Mouse (Mus musculus) midbrain, embryonic 16.5 days (tissue): ENCODE results near the gene Padi1. TPM values are rescaled to one million over a fixed set of nuclear protein-coding genes. Genes with fewer than 3 reads are reported as not detected.

Experiments used
- ATAC-seq: fragments of 200-750 bp; cut with Nextera tagmentation; 2 replicates; pipeline ENCODE4 v1.8.0; 2017; ENCODE audit warnings: moderate TSS enrichment
- H3K27ac ChIP-seq: fragments of 300-500 bp; sonication (generic); 2 replicates; pipeline ENCODE4 v1.5.1; 2014; ENCODE audit warnings: mild to moderate bottlenecking, low read length, mixed read lengths
- H3K27me3 ChIP-seq: fragments of 300-500 bp; sonication (generic); 2 replicates; pipeline ENCODE4 v1.6.1; 2014; ENCODE audit warnings: low read depth, low read length, mixed read lengths; ENCODE audit not compliant: control insufficient read depth, insufficient read depth
- H3K36me3 ChIP-seq: fragments of 300-500 bp; sonication (generic); 2 replicates; pipeline ENCODE4 v1.6.1; 2014; ENCODE audit warnings: mild to moderate bottlenecking, low read length, moderate library complexity, mixed read lengths; ENCODE audit not compliant: control insufficient read depth, insufficient read depth
- H3K4me1 ChIP-seq: fragments of 300-500 bp; sonication (generic); 2 replicates; pipeline ENCODE4 v1.6.1; 2014; ENCODE audit warnings: mild to moderate bottlenecking, low read length, mixed read lengths; ENCODE audit not compliant: control insufficient read depth, insufficient read depth
- H3K4me2 ChIP-seq: fragments of 300-500 bp; sonication (generic); 2 replicates; pipeline ENCODE4 v1.6.1; 2014; ENCODE audit warnings: mild to moderate bottlenecking, low read length, mixed read lengths
- H3K4me3 ChIP-seq: fragments of 300-500 bp; sonication (generic); 2 replicates; pipeline ENCODE4 v1.5.1; 2014; ENCODE audit warnings: low read depth, mild to moderate bottlenecking, low read length, moderate library complexity, mixed read lengths
- H3K9ac ChIP-seq: fragments of 300-500 bp; sonication (generic); 2 replicates; pipeline ENCODE4 v1.6.1; 2014; ENCODE audit warnings: low read depth, low read length, mixed read lengths
- H3K9me3 ChIP-seq: fragments of 300-500 bp; sonication (generic); replicated peaks from 2 replicates; pipeline ENCODE4 v1.6.1; 2014; ENCODE audit warnings: mild to moderate bottlenecking, low read length, mixed read lengths; ENCODE audit not compliant: control insufficient read depth, poor library complexity, severe bottlenecking
- WGBS: fragments of 180-500 bp; shearing (Covaris S2); extraction: QIAGEN DNeasy Blood & Tissue Kit; methylation state at CpG from one replicate; pipeline ENCODE4 v1.1.7; 2014; 5-methylcytosine and 5-hydroxymethylcytosine counted together
- polyA plus RNA-seq: library from polyadenylated mRNA; unstranded; fragments of >200 nt; fragmentation: Nextera tagmentation; extraction: Ambion mirVana; gene quantifications from 2 replicates; pipeline ENCODE4 v1.2.1, GENCODE M21; 2015

Gene Padi1
- polyA plus RNA-seq, 1 experiment from 2014 or later: 0.09 TPM

DNA sequence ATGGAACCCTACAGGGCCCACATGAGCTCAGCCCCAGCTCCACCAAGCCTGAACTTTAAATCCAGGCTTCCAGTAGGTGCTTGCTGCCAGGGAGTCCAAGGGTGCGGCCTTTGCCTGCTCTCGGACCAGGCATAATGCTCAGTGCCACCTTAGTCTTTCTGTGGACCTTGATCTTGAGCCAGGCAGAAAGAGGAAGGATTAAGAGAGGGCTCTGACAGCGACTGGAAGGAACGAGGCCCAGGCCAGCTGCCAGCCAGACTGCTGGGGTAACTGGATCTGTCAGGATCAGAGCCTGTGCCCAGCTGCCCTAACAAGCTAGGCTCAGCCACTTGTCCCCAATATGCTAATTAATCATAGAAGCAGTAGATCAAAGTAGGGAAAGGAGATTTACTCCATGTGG, 34.2 kb upstream of the Padi1 start:
- Histone ChIP-seq H3K36me3 (no peaks in the 10 kb centered on the region), H3K4me3 (no peak overlapping the region), H3K4me1 (no peaks in the 10 kb centered on the region), H3K27me3 (no peaks in the 10 kb centered on the region), H3K9me3 (no peaks in the 10 kb centered on the region), H3K27ac (no peak overlapping the region), H3K9ac (no peak overlapping the region), H3K4me2 (no peak overlapping the region)
- 39% methylated on average over 4 of the region's 4 CpGs for WGBS
- no peak for ATAC-seq

DNA sequence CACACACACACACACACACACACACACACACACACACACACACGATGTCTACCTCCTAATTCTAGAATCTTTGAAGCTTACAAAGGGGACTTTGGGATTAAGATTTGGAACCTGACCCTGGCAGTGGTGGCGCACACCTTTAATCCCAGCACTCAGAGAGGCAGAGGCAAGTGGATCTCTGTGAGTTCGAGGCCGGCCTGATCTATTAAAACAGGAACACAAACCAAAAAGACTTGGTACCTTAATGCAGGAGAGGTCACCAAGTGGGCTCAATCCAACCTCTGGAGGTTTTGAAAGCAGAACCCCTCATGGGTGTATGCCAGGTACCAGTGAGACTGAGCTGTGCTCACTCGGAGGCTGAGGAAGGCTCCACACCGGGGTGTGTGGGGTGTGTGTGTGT, 33.5 kb upstream of the Padi1 start:
- 90% methylated on average over 6 of the region's 6 CpGs for WGBS
- Histone ChIP-seq H3K36me3 (no peaks in the 10 kb centered on the region), H3K4me2 (no peak overlapping the region), H3K27me3 (no peaks in the 10 kb centered on the region), H3K4me1 (no peaks in the 10 kb centered on the region), H3K4me3 (no peak overlapping the region), H3K27ac (no peak overlapping the region), H3K9ac (no peak overlapping the region), H3K9me3 (no peaks in the 10 kb centered on the region)
- no peak for ATAC-seq

DNA sequence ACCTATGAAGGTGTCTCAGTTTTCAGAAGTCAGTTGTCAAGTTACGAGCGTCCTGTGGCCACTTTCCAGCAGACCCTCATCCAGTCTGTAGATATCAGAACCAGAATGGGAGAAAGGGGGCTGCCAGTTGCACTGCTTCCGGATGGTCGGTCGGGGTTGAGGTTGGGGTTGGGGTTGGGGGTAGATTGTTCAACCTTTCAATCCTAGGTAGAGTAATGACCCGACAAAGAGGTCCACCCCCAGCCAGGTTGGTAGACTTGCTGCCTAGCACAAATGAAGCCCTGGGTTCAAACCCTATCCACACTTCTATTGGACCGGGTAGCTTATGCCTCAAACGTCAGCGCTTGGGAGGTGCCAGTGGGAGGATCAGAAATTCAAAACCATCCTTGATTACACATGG, 33.1 kb upstream of the Padi1 start:
- Histone ChIP-seq H3K9me3 (no peaks in the 10 kb centered on the region), H3K27ac (no peak overlapping the region), H3K9ac (no peak overlapping the region), H3K4me1 (no peaks in the 10 kb centered on the region), H3K4me3 (no peak overlapping the region), H3K36me3 (no peaks in the 10 kb centered on the region), H3K4me2 (no peak overlapping the region), H3K27me3 (no peaks in the 10 kb centered on the region)
- 93% methylated on average over 9 of the region's 9 CpGs for WGBS
- ATAC-seq: no peak

DNA sequence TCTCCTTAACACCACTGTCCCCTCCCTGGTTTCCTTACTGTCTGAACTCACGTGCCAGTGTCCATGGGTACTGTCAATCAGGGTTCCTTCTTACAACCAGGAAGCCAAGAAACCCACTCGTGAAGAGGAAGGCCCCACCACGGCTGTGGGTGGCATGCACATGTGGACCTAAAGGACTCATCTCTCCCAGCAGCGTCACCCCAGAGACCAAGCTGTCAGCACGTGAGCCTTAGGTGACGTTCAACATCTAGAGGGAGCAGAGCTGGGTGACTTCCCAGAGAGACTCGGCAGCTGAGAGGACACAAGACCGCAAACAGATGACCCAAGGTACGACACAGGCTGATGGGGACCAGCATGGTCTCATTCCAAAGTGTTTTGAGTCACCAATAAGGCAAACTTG, 31.9 kb upstream of the Padi1 start:
- no peak for ATAC-seq
- no peak overlapping the region for H3K4me3 ChIP-seq
- no peak overlapping the region for H3K4me2 ChIP-seq
- H3K9ac ChIP-seq: no peak overlapping the region
- H3K4me1 ChIP-seq: no peaks in the 10 kb centered on the region
- 67% methylated on average over 9 of the region's 9 CpGs for WGBS
- no peaks in the 10 kb centered on the region for H3K36me3 ChIP-seq
- H3K27me3 ChIP-seq: no peaks in the 10 kb centered on the region
- no peak overlapping the region for H3K27ac ChIP-seq
- H3K9me3 ChIP-seq: no peaks in the 10 kb centered on the region

DNA sequence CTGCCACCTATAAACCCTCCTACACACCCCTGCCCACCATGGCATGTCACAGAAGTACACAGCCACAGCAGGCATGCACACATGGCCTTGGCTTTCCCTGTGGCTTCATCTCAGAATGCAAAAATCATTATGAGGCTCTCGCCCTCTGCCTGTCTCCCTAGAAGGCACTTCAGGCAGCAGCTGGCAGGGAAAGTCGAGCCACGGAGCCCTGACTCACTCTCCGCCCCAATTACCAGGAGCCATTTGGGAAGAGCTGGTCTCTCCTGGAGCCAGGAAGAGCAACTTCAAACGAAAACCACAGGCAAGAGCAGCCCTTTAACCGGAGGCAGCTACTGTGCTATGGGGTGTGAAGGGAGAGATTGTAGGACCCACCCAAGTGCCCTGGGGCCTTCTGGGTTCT, 31.1 kb upstream of the Padi1 start:
- ATAC-seq: no peak
- WGBS: 73% methylated on average over 6 of the region's 6 CpGs
- H3K27ac ChIP-seq: no peak overlapping the region

DNA sequence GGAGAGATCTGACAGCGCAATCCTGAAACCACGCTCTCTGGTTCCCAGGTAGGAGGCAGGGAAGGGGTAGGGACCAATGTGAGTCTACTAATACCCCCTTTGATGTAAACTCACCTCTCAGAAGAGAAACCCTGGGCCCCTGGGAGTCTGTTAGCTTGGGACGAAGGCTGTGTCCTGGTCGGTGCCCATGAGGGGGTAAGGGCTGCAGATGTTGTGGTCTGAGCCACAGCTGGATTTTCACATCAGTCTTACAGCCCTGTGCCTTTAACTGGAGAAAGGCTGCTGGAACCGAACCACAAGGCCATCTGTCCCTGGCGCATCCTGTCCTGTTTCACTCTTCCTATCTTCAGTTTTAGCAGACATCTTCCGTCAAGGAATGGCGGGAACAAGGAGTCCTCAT, 30.6 kb upstream of the Padi1 start:
- Histone ChIP-seq H3K4me3 (no peak overlapping the region), H3K36me3 (no peaks in the 10 kb centered on the region), H3K27me3 (no peaks in the 10 kb centered on the region), H3K4me1 (no peaks in the 10 kb centered on the region), H3K27ac (no peak overlapping the region), H3K4me2 (no peak overlapping the region), H3K9me3 (no peaks in the 10 kb centered on the region), H3K9ac (no peak overlapping the region)
- ATAC-seq: no peak
- WGBS: 92% methylated on average over 8 of the region's 8 CpGs

More for the DNA sequence above, 31.1 kb upstream of the Padi1 start:
- Histone ChIP-seq H3K9ac (no peak overlapping the region), H3K27me3 (no peaks in the 10 kb centered on the region), H3K4me2 (no peak overlapping the region), H3K36me3 (no peaks in the 10 kb centered on the region), H3K4me1 (no peaks in the 10 kb centered on the region), H3K9me3 (no peaks in the 10 kb centered on the region), H3K4me3 (no peak overlapping the region)

DNA sequence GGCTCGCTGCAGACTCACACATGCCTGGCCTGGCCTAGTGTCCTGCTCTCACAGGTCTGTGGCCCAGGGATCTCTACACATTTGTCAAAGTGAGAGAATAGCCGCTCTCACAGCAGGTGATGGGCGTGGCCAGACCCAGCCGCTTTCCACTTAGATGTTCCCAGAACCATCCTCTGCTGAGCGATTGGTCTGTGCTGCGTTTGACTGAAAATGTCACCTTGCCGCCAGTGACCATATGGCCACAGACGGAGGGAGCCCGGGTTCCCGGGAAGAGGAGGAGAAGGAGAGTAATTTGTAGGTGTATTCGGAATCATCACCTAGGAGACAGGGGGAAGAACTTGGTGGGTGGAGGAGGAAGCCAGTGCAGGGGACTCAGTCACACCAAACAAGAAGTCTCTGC, 27.4 kb upstream of the Padi1 start:
- 78% methylated on average over 11 of the region's 11 CpGs for WGBS
- Histone ChIP-seq H3K4me1 (peaks cover 8% of the 10 kb centered on the region), H3K4me2 (no peak overlapping the region), H3K27me3 (peaks cover 3% of the 10 kb centered on the region), H3K4me3 (no peak overlapping the region), H3K9ac (no peak overlapping the region), H3K36me3 (no peaks in the 10 kb centered on the region), H3K27ac (no peak overlapping the region), H3K9me3 (no peaks in the 10 kb centered on the region)
- ATAC-seq: no peak

DNA sequence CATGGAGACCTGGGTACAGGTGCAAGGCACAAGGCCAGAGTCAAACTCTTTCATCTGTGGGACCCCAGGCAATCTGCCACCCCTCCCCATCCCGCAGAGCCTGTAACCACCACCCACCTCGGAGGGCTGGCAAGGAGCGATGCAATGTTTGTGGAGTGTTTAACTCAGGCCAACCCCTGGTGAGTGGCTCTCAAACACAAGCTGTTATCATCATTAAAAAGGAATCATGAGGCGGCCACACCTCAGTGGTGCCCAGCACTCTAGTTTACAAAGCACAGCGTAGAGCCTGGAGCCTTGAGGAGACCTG, 27.1 kb upstream of the Padi1 start:
- H3K9me3 ChIP-seq: no peaks in the 10 kb centered on the region
- peaks cover 3% of the 10 kb centered on the region for H3K27me3 ChIP-seq

DNA sequence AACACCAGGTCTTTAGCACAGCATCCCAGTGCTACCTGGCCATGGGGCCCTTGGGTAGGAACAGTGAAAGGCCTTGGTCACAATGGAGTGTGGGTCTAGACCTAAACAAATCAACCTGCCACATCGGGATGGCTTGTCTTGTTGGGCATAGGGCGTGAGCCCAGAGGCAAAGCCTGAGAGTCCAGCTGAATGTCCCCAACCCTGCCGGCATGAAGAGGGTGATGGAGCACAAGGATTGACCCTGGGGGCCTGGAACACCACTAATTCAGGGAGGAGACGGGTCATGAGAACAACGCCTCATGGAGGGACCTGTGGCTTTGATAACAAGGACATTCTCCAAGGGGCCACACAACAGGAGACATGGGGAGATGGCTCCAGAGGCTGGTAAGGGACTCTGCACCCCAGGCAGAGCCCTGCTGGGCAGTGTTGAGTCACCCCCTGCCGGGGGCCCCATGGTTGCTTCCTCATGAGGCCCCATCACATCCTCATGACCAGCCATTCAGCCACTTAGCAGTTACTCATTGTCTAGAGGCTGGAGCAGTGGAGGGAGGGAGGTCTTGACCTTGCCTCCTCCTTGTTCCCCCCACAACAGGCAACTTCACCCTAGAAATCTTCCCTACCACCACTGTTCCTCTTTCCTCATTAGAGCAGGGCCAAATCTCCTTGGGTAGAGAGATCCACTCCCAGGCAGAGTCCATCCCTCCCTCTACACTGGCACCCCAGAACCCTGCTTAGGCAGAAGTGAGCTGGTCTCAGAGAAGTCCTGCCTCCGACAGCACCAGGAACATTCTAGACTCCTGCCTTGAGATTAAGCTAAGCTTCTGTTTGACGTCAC, 26.5 kb upstream of the Padi1 start:
- peaks cover 3% of the 10 kb centered on the region for H3K27me3 ChIP-seq
- H3K27ac ChIP-seq: no peak overlapping the region
- 89% methylated on average over 8 of the region's 8 CpGs for WGBS
- H3K4me3 ChIP-seq: no peak overlapping the region
- no peak overlapping the region for H3K4me2 ChIP-seq
- no peaks in the 10 kb centered on the region for H3K9me3 ChIP-seq
- peaks cover 8% of the 10 kb centered on the region for H3K4me1 ChIP-seq
- no peak for ATAC-seq
- no peaks in the 10 kb centered on the region for H3K36me3 ChIP-seq
- no peak overlapping the region for H3K9ac ChIP-seq

More for the DNA sequence above, 27.1 kb upstream of the Padi1 start:
- no peak for ATAC-seq
- Histone ChIP-seq H3K4me1 (peaks cover 8% of the 10 kb centered on the region), H3K9ac (no peak overlapping the region), H3K27ac (no peak overlapping the region), H3K36me3 (no peaks in the 10 kb centered on the region), H3K4me3 (no peak overlapping the region), H3K4me2 (no peak overlapping the region)
- 91% methylated on average over 5 of the region's 5 CpGs for WGBS
